Mouse (Mus musculus): Measurements from ENCODE around the gene Lima1. TPM values are rescaled to one million over a fixed set of nuclear protein-coding genes. Genes with fewer than 3 reads are reported as not detected.
"Not testable (repeated sequence)": the region's sequence is repeated elsewhere in the genome, so short reads cannot be mapped to it uniquely, and the experiment has no call there.

The Lima1 gene
- total RNA-seq, 1 experiment, result 69.9 TPM

- Histone ChIP-seq H3K9me3 (ENCODE audit: control insufficient read depth, insufficient read depth, low read depth, low read length) (no peaks in the 10 kb centered on the region), H3K9ac (ENCODE audit: insufficient read depth, low read depth, low read length, poor library complexity, severe bottlenecking) (no peak overlapping the region), H3K4me3 (ENCODE audit: insufficient read depth in 1 of 2, low read depth in 1 of 2, low read length in 2 of 2, poor library complexity in 1 of 2, severe bottlenecking in 1 of 2) (no peak overlapping the region), H3K4me1 (ENCODE audit: control insufficient read depth in 2 of 2, insufficient read depth in 2 of 2, low read length in 2 of 2, poor library complexity in 1 of 2) (peaks cover 0 to 3% of the 10 kb centered on the region in 2 experiments; a peak in 1 of 4 replicates), H3K27ac (ENCODE audit: insufficient read depth, low read depth, low read length, poor library complexity, severe bottlenecking) (no peak overlapping the region), H3K36me3 (ENCODE audit: control insufficient read depth, insufficient read depth, low read length, poor library complexity, severe bottlenecking) (peaks cover 10% of the 10 kb centered on the region; the same call in 1 of the 2 replicates)
- TF ChIP-seq MAFK (IDR thresholded peaks at IDR 0.05; ENCODE audit: insufficient read depth, low read depth, low read length) (no peak), ZC3H11A (IDR thresholded peaks at IDR 0.05; ENCODE audit: borderline replicate concordance, low read depth, low read length) (no peak), ZNF384 (IDR thresholded peaks at IDR 0.05; ENCODE audit: low read depth, low read length) (no peak), CHD2 (IDR thresholded peaks at IDR 0.05; ENCODE audit: low read depth, low read length) (no peak), HCFC1 (IDR thresholded peaks at IDR 0.05; ENCODE audit: borderline replicate concordance, insufficient read depth, low read length) (no peak)
- DNase-seq (ENCODE audit: low read depth, low spot score), result no peak
- in situ Hi-C loops (cut with MboI; ENCODE audit: low sequenced_read_pairs in 2 of 2, unreplicated experiment in 2 of 2), result no loop called here
Observed at GRCm38 (mm10) chr15:99825211-99825610, 50.0 kb downstream of the Lima1 start.

GRCm38 (mm10) chr15:99823322-99823898 lies 51.8 kb downstream of the Lima1 start:
- in situ Hi-C loops (cut with MboI; ENCODE audit: low sequenced_read_pairs in 2 of 2, unreplicated experiment in 2 of 2), result no loop called here
- no peak for DNase-seq (ENCODE audit: low read depth, low spot score)
- H3K4me1 ChIP-seq (ENCODE audit: control insufficient read depth in 2 of 2, insufficient read depth in 2 of 2, low read length in 2 of 2, poor library complexity in 1 of 2), result peaks cover 0 to 9% of the 10 kb centered on the region in 2 experiments; a peak in 2 of 4 replicates
- no peaks in the 10 kb centered on the region for H3K9me3 ChIP-seq (ENCODE audit: control insufficient read depth, insufficient read depth, low read depth, low read length)
- H3K4me3 ChIP-seq (ENCODE audit: insufficient read depth in 1 of 2, low read depth in 1 of 2, low read length in 2 of 2, poor library complexity in 1 of 2, severe bottlenecking in 1 of 2), result no peak overlapping the region
- peaks cover 16% of the 10 kb centered on the region; the same call in 1 of the 2 replicates for H3K36me3 ChIP-seq (ENCODE audit: control insufficient read depth, insufficient read depth, low read length, poor library complexity, severe bottlenecking)
- TF ChIP-seq HCFC1 (IDR thresholded peaks at IDR 0.05; ENCODE audit: borderline replicate concordance, insufficient read depth, low read length) (no peak), MAFK (IDR thresholded peaks at IDR 0.05; ENCODE audit: insufficient read depth, low read depth, low read length) (no peak), ZC3H11A (IDR thresholded peaks at IDR 0.05; ENCODE audit: borderline replicate concordance, low read depth, low read length) (no peak), CHD2 (IDR thresholded peaks at IDR 0.05; ENCODE audit: low read depth, low read length) (no peak), ZNF384 (IDR thresholded peaks at IDR 0.05; ENCODE audit: low read depth, low read length) (no peak)
- H3K27ac ChIP-seq (ENCODE audit: insufficient read depth, low read depth, low read length, poor library complexity, severe bottlenecking), result no peak overlapping the region
- no peak overlapping the region for H3K9ac ChIP-seq (ENCODE audit: insufficient read depth, low read depth, low read length, poor library complexity, severe bottlenecking)

- DNase-seq (ENCODE audit: low read depth, low spot score); in situ Hi-C loops (cut with MboI; ENCODE audit: low sequenced_read_pairs in 2 of 2, unreplicated experiment in 2 of 2); H3K27ac ChIP-seq (ENCODE audit: insufficient read depth, low read depth, low read length, poor library complexity, severe bottlenecking); H3K4me1 ChIP-seq (ENCODE audit: control insufficient read depth in 2 of 2, insufficient read depth in 2 of 2, low read length in 2 of 2, poor library complexity in 1 of 2); H3K9ac ChIP-seq (ENCODE audit: insufficient read depth, low read depth, low read length, poor library complexity, severe bottlenecking); H3K9me3 ChIP-seq (ENCODE audit: control insufficient read depth, insufficient read depth, low read depth, low read length); H3K4me3 ChIP-seq (ENCODE audit: insufficient read depth in 1 of 2, low read depth in 1 of 2, low read length in 2 of 2, poor library complexity in 1 of 2, severe bottlenecking in 1 of 2): not testable (repeated sequence)
- peaks cover 16% of the 10 kb centered on the region; the same call in 1 of the 2 replicates for H3K36me3 ChIP-seq (ENCODE audit: control insufficient read depth, insufficient read depth, low read length, poor library complexity, severe bottlenecking)
Observed at GRCm38 (mm10) chr15:99822501-99822900, 52.8 kb downstream of the Lima1 start.

GRCm38 (mm10) chr15:99819621-99820279 lies 55.5 kb downstream of the Lima1 start:
- H3K36me3 ChIP-seq (ENCODE audit: control insufficient read depth, insufficient read depth, low read length, poor library complexity, severe bottlenecking), result peaks cover 16% of the 10 kb centered on the region; the same call in 1 of the 2 replicates
- H3K9me3 ChIP-seq (ENCODE audit: control insufficient read depth, insufficient read depth, low read depth, low read length), result no peaks in the 10 kb centered on the region
- no peak overlapping the region for H3K4me3 ChIP-seq (ENCODE audit: insufficient read depth in 1 of 2, low read depth in 1 of 2, low read length in 2 of 2, poor library complexity in 1 of 2, severe bottlenecking in 1 of 2)
- peak overlapping the region; percentile 25 for H3K27ac ChIP-seq (ENCODE audit: insufficient read depth, low read depth, low read length, poor library complexity, severe bottlenecking)
- peaks cover 0 to 6% of the 10 kb centered on the region in 2 experiments; a peak in 2 of 4 replicates for H3K4me1 ChIP-seq (ENCODE audit: control insufficient read depth in 2 of 2, insufficient read depth in 2 of 2, low read length in 2 of 2, poor library complexity in 1 of 2)
- H3K9ac ChIP-seq (ENCODE audit: insufficient read depth, low read depth, low read length, poor library complexity, severe bottlenecking), result no peak overlapping the region; the same call in 1 of the 2 replicates
- in situ Hi-C loops (cut with MboI; ENCODE audit: low sequenced_read_pairs in 2 of 2, unreplicated experiment in 2 of 2), result no loop called here
- no peak for DNase-seq (ENCODE audit: low read depth, low spot score)
- TF ChIP-seq ZNF384 (IDR thresholded peaks at IDR 0.05; ENCODE audit: low read depth, low read length), result no peak
- no peak for TF ChIP-seq CHD2 (IDR thresholded peaks at IDR 0.05; ENCODE audit: low read depth, low read length)
- no peak for TF ChIP-seq ZC3H11A (IDR thresholded peaks at IDR 0.05; ENCODE audit: borderline replicate concordance, low read depth, low read length)
- no peak for TF ChIP-seq MAFK (IDR thresholded peaks at IDR 0.05; ENCODE audit: insufficient read depth, low read depth, low read length)
